Mouse (Mus musculus) T-helper 1 cell (primary cell): Measurements from ENCODE around the gene Qrich2.

ENCODE experiments used
- in situ Hi-C: fragments of 300-600 bp; cut with MboI, MseI; formaldehyde crosslinking; loops from one replicate; pipeline ENCODE4 v1.15.1; 2025; ENCODE audit warnings: high pct_unique_total_duplicates

Qrich2 gene

GRCm38 (mm10) chr11:116412904-116413630 is 53.0 kb downstream of the Qrich2 start, which contains the start of gene Rnf157:
TSS of gene Rnf157 (minus strand) at chr11:116413032.
- in situ Hi-C loops: loop anchor here (10.0 to 25.0 kb wide), 3 partner anchors 892 to 1824 kb away; partner anchors contain the start of gene Cyth1

- in situ Hi-C loops: loop anchor here (10.0 to 25.0 kb wide), 3 partner anchors 893 to 1825 kb away; partner anchors contain the start of gene Cyth1
These were observed 53.8 kb downstream of the Qrich2 start for GRCm38 (mm10) chr11:116412028-116412827.

- in situ Hi-C loops: loop anchor here (10.0 to 25.0 kb wide), 3 partner anchors 893 to 1826 kb away; partner anchors contain the start of gene Cyth1
These were observed 54.5 kb downstream of the Qrich2 start for GRCm38 (mm10) chr11:116411582-116411981.

GRCm38 (mm10) chr11:116410415-116410814 is 55.6 kb downstream of the Qrich2 start:
- in situ Hi-C loops: loop anchor here (10.0 to 25.0 kb wide), 3 partner anchors 894 to 1827 kb away; partner anchors contain the start of gene Cyth1

GRCm38 (mm10) chr11:116409008-116409407 is 57.0 kb downstream of the Qrich2 start:
- in situ Hi-C loops: loop anchor here (25.0 kb wide), 1 partner anchor 1828 kb away; the partner anchor contains the start of gene Cyth1

- in situ Hi-C loops: loop anchor here (25.0 kb wide), 1 partner anchor 1831 kb away; the partner anchor contains the start of gene Cyth1
These were observed 59.8 kb downstream of the Qrich2 start for GRCm38 (mm10) chr11:116406231-116406728.

- in situ Hi-C loops: loop anchor here (25.0 kb wide), 1 partner anchor 1832 kb away; the partner anchor contains the start of gene Cyth1
These were observed 60.4 kb downstream of the Qrich2 start for GRCm38 (mm10) chr11:116405601-116406000.

GRCm38 (mm10) chr11:116400560-116400959 is 65.5 kb downstream of the Qrich2 start:
- in situ Hi-C loops: loop anchor here (25.0 kb wide), 1 partner anchor 1837 kb away; the partner anchor contains the start of gene Cyth1

- in situ Hi-C loops: loop anchor here (5.0 kb wide), 1 partner anchor 44 kb away; no protein-coding TSS in a partner anchor
These were observed 67.7 kb downstream of the Qrich2 start for GRCm38 (mm10) chr11:116398348-116398677.

- in situ Hi-C loops: loop anchor here (5.0 kb wide), 1 partner anchor 45 kb away; no protein-coding TSS in a partner anchor
These were observed 68.3 kb downstream of the Qrich2 start for GRCm38 (mm10) chr11:116397517-116398347.

GRCm38 (mm10) chr11:116396934-116397330 is 69.1 kb downstream of the Qrich2 start:
- in situ Hi-C loops: loop anchor here (5.0 kb wide), 1 partner anchor 45 kb away; no protein-coding TSS in a partner anchor

GRCm38 (mm10) chr11:116396276-116396933 is 69.6 kb downstream of the Qrich2 start:
- in situ Hi-C loops: loop anchor here (5.0 kb wide), 1 partner anchor 46 kb away; no protein-coding TSS in a partner anchor

GRCm38 (mm10) chr11:116394769-116395168 is 71.3 kb downstream of the Qrich2 start:
- in situ Hi-C loops: loop anchor here (5.0 kb wide), 1 partner anchor 48 kb away; no protein-coding TSS in a partner anchor
